Mouse (Mus musculus) adrenal gland, postnatal 10 days (tissue): ENCODE results near the gene Ppp1r14b. TPM values are rescaled to one million over a fixed set of nuclear protein-coding genes. Genes with fewer than 3 reads are reported as not detected.
"Not testable (repeated sequence)": the region's sequence is repeated elsewhere in the genome, so short reads cannot be mapped to it uniquely, and the experiment has no call there.

Experiments used
- DNase-seq: peaks from one replicate; pipeline ENCODE4 v3.0.0; 2021; ENCODE audit warnings: mixed read lengths
- total RNA-seq, 2 experiments: library from RNA; stranded (reverse); gene quantifications; 2 replicates each; pipeline ENCODE4 v1.2.3; 2021

The Ppp1r14b gene
- total RNA-seq, 2 experiments from 2014 or later, result 289 to 333 TPM

- peak; percentile 84 for DNase-seq
Observed at GRCm38 (mm10) chr19:6975537-6976521, 1.1 kb downstream of the Ppp1r14b start, which contains the start of gene Plcb3. Gene Plcb3 (minus strand): TSS chr19:6976470.

GRCm38 (mm10) chr19:6977759-6978638 is 3.2 kb downstream of the Ppp1r14b start:
- no peak for DNase-seq

- DNase-seq, result no peak
Observed at GRCm38 (mm10) chr19:6978639-6978974, 3.8 kb downstream of the Ppp1r14b start.

GRCm38 (mm10) chr19:6979001-6979479 is 4.3 kb downstream of the Ppp1r14b start:
- DNase-seq, result peak; percentile 64

- DNase-seq, result peak; percentile 100
Observed at GRCm38 (mm10) chr19:6979486-6980380, 5.0 kb downstream of the Ppp1r14b start.

- DNase-seq, result peak; percentile 98
Observed at GRCm38 (mm10) chr19:6980381-6981093, 5.8 kb downstream of the Ppp1r14b start, which contains the start of gene Fkbp2. Gene Fkbp2 (minus strand): TSS chr19:6980501.

- DNase-seq, result no peak
Observed at GRCm38 (mm10) chr19:6981465-6981864, 6.7 kb downstream of the Ppp1r14b start.

GRCm38 (mm10) chr19:6983621-6984020 is 8.9 kb downstream of the Ppp1r14b start:
- no peak for DNase-seq

GRCm38 (mm10) chr19:6985300-6985699 is 10.5 kb downstream of the Ppp1r14b start:
- DNase-seq, result no peak

- no peak for DNase-seq
Observed at GRCm38 (mm10) chr19:6985951-6986708, 11.4 kb downstream of the Ppp1r14b start.

GRCm38 (mm10) chr19:6987061-6987903 is 12.5 kb downstream of the Ppp1r14b start, which contains the start of gene Vegfb:
Gene Vegfb (minus strand): TSS chr19:6987651.
- DNase-seq, result peak; percentile 84

- no peak for DNase-seq
Observed at GRCm38 (mm10) chr19:6987904-6988285, 13.1 kb downstream of the Ppp1r14b start.

- DNase-seq, result no peak
Observed at GRCm38 (mm10) chr19:6989251-6989650, 14.5 kb downstream of the Ppp1r14b start.

GRCm38 (mm10) chr19:6990712-6991111 is 15.9 kb downstream of the Ppp1r14b start:
- DNase-seq, result no peak

- DNase-seq, result not testable (repeated sequence)
Observed at GRCm38 (mm10) chr19:6991166-6991565, 16.4 kb downstream of the Ppp1r14b start.

GRCm38 (mm10) chr19:6992011-6992858 is 17.5 kb downstream of the Ppp1r14b start, which contains the start of gene Dnajc4:
Gene Dnajc4 (minus strand): TSS chr19:6992572.
- DNase-seq, result peak; percentile 97

GRCm38 (mm10) chr19:6993011-6993770 is 18.4 kb downstream of the Ppp1r14b start:
- DNase-seq, result peak; percentile 6
